Mouse (Mus musculus) layer of hippocampus, adult 2 months (tissue): Measurements from ENCODE around the gene Lhfpl2. TPM values are rescaled to one million over a fixed set of nuclear protein-coding genes. Genes with fewer than 3 reads are reported as not detected.

Source experiments
- DNase-seq, 2 experiments: peaks; one replicate each; pipeline ENCODE4 v3.0.0; 2022; ENCODE audit warnings: low spot score in 2 of 2
- H3K27ac ChIP-seq: fragments of 200-600 bp; 2 replicates; pipeline ENCODE4 v1.8.1; 2022
- H3K4me3 ChIP-seq: fragments of 200-600 bp; 2 replicates; pipeline ENCODE4 v1.8.1; 2022; ENCODE audit warnings: mild to moderate bottlenecking
- CTCF ChIP-seq: fragments of 200-600 bp; conservative IDR thresholded peaks from 2 replicates; pipeline ENCODE4 v1.8.1; 2022; ENCODE audit warnings: antibody characterized with exemption, mild to moderate bottlenecking, moderate library complexity
- total RNA-seq, 2 experiments: library from RNA; stranded (reverse); gene quantifications; 2 replicates each; pipeline ENCODE4 v1.2.3; 2021

The Lhfpl2 gene
- total RNA-seq, 2 experiments from 2014 or later = 25.1 to 26.5 TPM

GRCm38 (mm10) chr13:94182026-94182425 is 124.4 kb downstream of the Lhfpl2 start:
- TF ChIP-seq CTCF = no peak
- Histone ChIP-seq H3K27ac (no peak overlapping the region), H3K4me3 (no peak overlapping the region)
- no peak for DNase-seq

GRCm38 (mm10) chr13:94183372-94184021 is 125.9 kb downstream of the Lhfpl2 start:
- Histone ChIP-seq H3K27ac (0 out of 2 replicates have a peak overlapping the region, but pooled peaks have one; percentile 14), H3K4me3 (no peak overlapping the region)
- DNase-seq = no peak
- no peak for TF ChIP-seq CTCF

GRCm38 (mm10) chr13:94184726-94185456 is 127.3 kb downstream of the Lhfpl2 start:
- Histone ChIP-seq H3K27ac (peak overlapping the region; percentile 62), H3K4me3 (no peak overlapping the region)
- no peak for DNase-seq
- TF ChIP-seq CTCF = no peak

GRCm38 (mm10) chr13:94185631-94186030 is 128.0 kb downstream of the Lhfpl2 start:
- H3K4me3 ChIP-seq = no peak overlapping the region
- H3K27ac ChIP-seq = no peak overlapping the region
- no peak for TF ChIP-seq CTCF
- no peak for DNase-seq

- DNase-seq = no peak
Observed at GRCm38 (mm10) chr13:94188200-94189086, 130.8 kb downstream of the Lhfpl2 start.

GRCm38 (mm10) chr13:94190386-94190785 is 132.8 kb downstream of the Lhfpl2 start:
- no peak for TF ChIP-seq CTCF
- Histone ChIP-seq H3K27ac (no peak overlapping the region), H3K4me3 (no peak overlapping the region)
- no peak for DNase-seq

More at GRCm38 (mm10) chr13:94188200-94189086, 130.8 kb downstream of the Lhfpl2 start:
- Histone ChIP-seq H3K27ac (no peak overlapping the region), H3K4me3 (no peak overlapping the region)
- TF ChIP-seq CTCF = no peak

- H3K27ac ChIP-seq = peak overlapping the region; percentile 23; the same call in 1 of the 2 replicates
- no peak overlapping the region for H3K4me3 ChIP-seq
- no peak for TF ChIP-seq CTCF
- no peak for DNase-seq
Observed at GRCm38 (mm10) chr13:94193227-94193626, 135.6 kb downstream of the Lhfpl2 start.

- no peak overlapping the region for H3K4me3 ChIP-seq
- no peak for TF ChIP-seq CTCF
- no peak for DNase-seq
- no peak overlapping the region for H3K27ac ChIP-seq
Observed at GRCm38 (mm10) chr13:94198616-94199015, 141.0 kb downstream of the Lhfpl2 start.

GRCm38 (mm10) chr13:94199829-94200228 is 142.2 kb downstream of the Lhfpl2 start:
- no peak for TF ChIP-seq CTCF
- no peak overlapping the region for H3K4me3 ChIP-seq
- no peak overlapping the region for H3K27ac ChIP-seq
- no peak for DNase-seq

GRCm38 (mm10) chr13:94205234-94205633 is 147.6 kb downstream of the Lhfpl2 start:
- peak; percentile 35 to 46 for DNase-seq
- no peak overlapping the region for H3K4me3 ChIP-seq
- H3K27ac ChIP-seq = no peak overlapping the region
- TF ChIP-seq CTCF = peak; percentile 83

- no peak for TF ChIP-seq CTCF
- no peak for DNase-seq
- Histone ChIP-seq H3K27ac (no peak overlapping the region), H3K4me3 (no peak overlapping the region)
Observed at GRCm38 (mm10) chr13:94207973-94208372, 150.4 kb downstream of the Lhfpl2 start.

- peak; percentile 70 for TF ChIP-seq CTCF
- no peak overlapping the region for H3K4me3 ChIP-seq
- H3K27ac ChIP-seq = no peak overlapping the region
- DNase-seq = no peak
Observed at GRCm38 (mm10) chr13:94208892-94209291, 151.3 kb downstream of the Lhfpl2 start.
